Mouse (Mus musculus) inflammation-experienced regulatory T-cells, adult 16 weeks (primary cell): Measurements from ENCODE around the gene Pms1. TPM values are rescaled to one million over a fixed set of nuclear protein-coding genes. Genes with fewer than 3 reads are reported as not detected.

Experiments
- polyA plus RNA-seq: library from polyadenylated mRNA; unstranded; fragments of 100-300 nt; shearing (Covaris generic); gene quantifications from one replicate; pipeline ENCODE4 v1.2.1, GENCODE M21; 2017

The Pms1 gene
- polyA plus RNA-seq, result 33.2 TPM

DNA sequence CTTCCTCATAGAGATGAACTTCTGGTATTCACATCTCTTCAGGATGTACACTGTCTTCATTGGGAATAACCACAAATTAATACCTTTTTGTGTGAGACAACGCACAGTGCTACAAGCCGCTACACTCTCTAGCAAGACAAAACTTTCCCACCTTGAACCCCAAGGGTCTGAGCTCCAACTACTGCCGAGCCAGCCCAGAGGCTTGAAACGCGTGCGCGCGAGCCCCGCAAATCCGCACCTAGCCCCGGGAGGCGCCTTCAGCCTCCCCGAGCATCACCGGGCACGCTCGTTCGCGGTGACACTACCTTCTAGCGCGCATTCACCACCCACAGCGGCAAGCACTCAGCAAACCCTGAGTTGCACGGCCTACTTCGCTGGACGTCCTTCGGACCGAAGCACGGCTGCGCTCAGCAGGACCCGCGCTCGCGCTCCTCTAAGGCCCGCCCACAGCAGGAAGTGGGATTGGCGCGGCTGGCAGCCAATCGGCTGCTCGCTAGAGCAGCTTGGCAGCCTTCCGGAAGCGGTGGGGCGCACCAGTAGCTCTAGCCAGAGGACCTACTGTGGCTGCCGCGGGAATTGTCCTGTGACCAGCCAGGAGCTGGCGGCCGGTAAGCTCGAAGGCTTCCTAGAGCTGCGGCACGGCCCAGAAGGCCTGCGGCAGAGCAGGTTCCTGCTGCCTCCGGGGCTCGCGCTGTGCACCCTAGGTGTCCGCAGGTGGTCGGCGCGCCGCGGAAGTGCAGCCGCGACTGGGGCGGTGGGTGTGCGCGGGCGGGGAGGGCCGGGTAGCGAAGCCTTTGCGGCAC is at the start of gene Pms1, which contains the start of the genes Ormdl1 and Gm28778:
Pms1 (minus strand) TSS at position 438 of the 803 bp plus-strand sequence.
Ormdl1 (plus strand) TSS at position 515 of the 803 bp plus-strand sequence.
Gm28778 (plus strand) TSS at position 531 of the 803 bp plus-strand sequence.

DNA sequence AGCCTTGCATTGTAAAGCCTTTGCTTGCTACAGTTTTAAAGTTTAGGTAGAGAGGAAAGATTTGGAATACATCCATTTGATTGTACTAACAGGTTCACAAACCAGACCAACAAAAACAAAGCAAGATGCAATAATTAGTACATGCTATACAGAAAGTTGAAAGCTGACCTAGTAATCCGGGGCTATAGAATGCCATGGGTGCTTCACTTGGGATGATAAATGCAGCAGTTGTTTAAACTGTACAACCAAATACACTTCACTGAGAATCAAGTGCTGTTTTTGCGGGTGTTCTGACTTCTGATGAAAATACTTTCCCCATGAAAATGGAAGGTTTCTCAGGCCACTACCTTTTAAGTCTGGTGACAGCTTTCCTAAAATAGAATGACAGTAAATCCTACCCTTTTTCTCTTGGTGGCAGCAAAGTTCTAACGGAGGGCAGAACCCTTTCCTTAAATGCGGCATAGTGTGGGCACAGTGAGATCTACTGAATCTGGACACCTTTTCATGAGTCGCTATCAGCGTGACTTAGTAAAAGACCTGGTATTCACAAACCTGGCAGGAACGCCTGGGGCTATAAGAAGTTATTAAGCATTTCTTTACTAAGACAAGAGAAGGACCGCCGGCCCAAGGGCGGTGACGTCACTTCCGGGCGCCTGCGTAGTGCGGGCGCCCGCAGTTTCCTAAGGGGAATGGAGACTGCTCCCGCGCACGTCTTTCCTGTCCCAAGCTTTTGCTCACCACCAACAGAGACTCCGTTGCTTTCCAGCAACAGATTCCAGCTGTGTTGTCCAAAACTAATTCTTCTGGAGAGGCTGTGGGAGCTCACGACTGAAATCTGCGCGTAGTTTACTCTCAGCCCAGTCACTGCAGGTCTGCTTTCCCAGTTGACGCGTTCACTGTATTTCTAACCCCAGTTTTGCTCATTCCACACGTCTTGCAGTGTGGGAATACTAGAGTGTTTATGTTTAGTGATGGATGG is 16.5 kb upstream of the Pms1 start, which contains the start of gene Osgepl1:
Osgepl1 (plus strand) TSS at position 636 of the 979 bp plus-strand sequence.

DNA sequence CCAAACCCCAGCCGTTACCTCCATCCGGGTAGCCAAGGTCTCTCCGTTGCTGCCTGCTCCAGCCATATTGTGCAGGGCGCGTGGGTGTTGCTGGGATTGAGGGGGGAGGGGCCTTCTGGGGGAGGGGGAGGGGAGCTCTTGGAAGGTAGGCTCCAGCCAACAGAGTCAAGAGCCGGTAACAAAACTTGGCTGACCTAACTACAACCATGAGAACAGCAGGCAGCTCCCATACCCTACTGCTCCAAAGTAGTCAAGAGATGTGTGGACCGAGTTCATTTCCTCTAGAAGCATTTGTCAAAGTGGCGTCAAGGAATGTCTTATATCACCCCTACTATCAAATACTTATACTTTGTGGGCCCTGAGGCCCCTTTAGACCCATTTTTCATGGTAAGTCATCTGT is 109.3 kb downstream of the Pms1 start, which contains the start of gene 1700019A02Rik:
1700019A02Rik (minus strand) TSS at position 101 of the 400 bp plus-strand sequence.

Other genes starting within 250 kb of the Pms1 start
- gene Mstn, start 235.4 kb downstream of the Pms1 start, polyA plus RNA-seq, result not detected
- gene 1700019A02Rik, start 109.4 kb downstream of the Pms1 start, polyA plus RNA-seq, result not detected
- 91.0 TPM for gene Ormdl1, start 77 bp upstream of the Pms1 start, polyA plus RNA-seq
- gene Gm28778, start 93 bp upstream of the Pms1 start, polyA plus RNA-seq, result not detected
- gene Osgepl1, start 16.6 kb upstream of the Pms1 start, polyA plus RNA-seq, result 25.2 TPM
- gene Asdurf, start 55.6 kb upstream of the Pms1 start, polyA plus RNA-seq, result not detected
- 0.38 TPM for gene Gm28551, start 55.6 kb upstream of the Pms1 start, polyA plus RNA-seq
- gene Asnsd1, start 55.7 kb upstream of the Pms1 start, polyA plus RNA-seq, result 63.8 TPM